Mouse (Mus musculus): Measurements from ENCODE around the gene Musk. TPM values are rescaled to one million over a fixed set of nuclear protein-coding genes. Genes with fewer than 3 reads are reported as not detected.

Musk gene
- polyA plus RNA-seq, 1 experiment from 2014 or later, result 0.62 TPM

GRCm38 (mm10) chr4:58351165-58351564 is 65.4 kb downstream of the Musk start:
- no peaks in the 10 kb centered on the region for H3K4me1 ChIP-seq (replicated peaks; ENCODE audit: insufficient read depth, low read length)
- no peak overlapping the region for H3K27ac ChIP-seq
- 24% methylated on average over 10 of the region's 10 CpGs for WGBS
- ATAC-seq (replicated peaks; ENCODE audit: low FRiP score, low read depth) (peak; percentile 87), DNase-seq (ENCODE audit: low spot score) (peak; percentile 25)
- H3K36me3 ChIP-seq (ENCODE audit: insufficient read depth, low read length), result no peaks in the 10 kb centered on the region
- H3K9ac ChIP-seq (ENCODE audit: low read depth, low read length), result no peak overlapping the region
- H3K9me3 ChIP-seq (replicated peaks; ENCODE audit: low read length), result no peaks in the 10 kb centered on the region
- peak overlapping the region; percentile 27; the same call in 1 of the 2 replicates for H3K4me2 ChIP-seq (ENCODE audit: low read length)
- no peak overlapping the region for H3K4me3 ChIP-seq (replicated peaks; ENCODE audit: low read depth, low read length)
- H3K27me3 ChIP-seq (ENCODE audit: insufficient read depth, low read length), result no peaks in the 10 kb centered on the region
- TF ChIP-seq CTCF (IDR thresholded peaks at IDR 0.05; ENCODE audit: low read depth), result no peak

- Histone ChIP-seq H3K9me3 (replicated peaks; ENCODE audit: low read length) (no peaks in the 10 kb centered on the region), H3K4me3 (replicated peaks; ENCODE audit: low read depth, low read length) (no peak overlapping the region), H3K27ac (no peak overlapping the region), H3K27me3 (ENCODE audit: insufficient read depth, low read length) (no peaks in the 10 kb centered on the region), H3K4me1 (replicated peaks; ENCODE audit: insufficient read depth, low read length) (no peaks in the 10 kb centered on the region), H3K9ac (ENCODE audit: low read depth, low read length) (no peak overlapping the region), H3K4me2 (ENCODE audit: low read length) (no peak overlapping the region), H3K36me3 (ENCODE audit: insufficient read depth, low read length) (no peaks in the 10 kb centered on the region)
- WGBS, result 60% methylated on average over 5 of the region's 5 CpGs
- DNase-seq (ENCODE audit: low spot score) (peak; percentile 16), ATAC-seq (replicated peaks; ENCODE audit: low FRiP score, low read depth) (peak; percentile 73; the same call in 1 of the 2 replicates)
- TF ChIP-seq CTCF (IDR thresholded peaks at IDR 0.05; ENCODE audit: low read depth), result no peak
These were observed 65.8 kb downstream of the Musk start for GRCm38 (mm10) chr4:58351590-58351989.

DNA sequence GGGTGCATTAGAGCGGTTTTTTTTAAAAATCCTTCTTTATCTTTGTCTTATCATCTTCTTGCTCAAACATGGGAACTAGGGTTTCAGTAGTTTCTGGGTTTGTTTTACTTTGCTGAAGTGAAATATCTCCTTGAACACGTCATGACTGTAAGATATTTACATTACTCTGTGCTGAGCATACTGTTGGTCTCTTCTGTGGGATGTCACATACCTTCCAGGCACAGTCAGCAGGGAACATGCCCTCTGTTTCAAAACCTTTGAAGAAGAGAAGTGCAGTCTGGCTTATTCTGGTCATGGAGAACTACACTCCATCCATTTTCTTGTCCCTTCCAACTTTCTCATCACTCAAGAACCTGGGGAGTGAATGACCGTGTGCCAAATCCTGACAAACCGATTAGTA is 73.2 kb downstream of the Musk start:
- Histone ChIP-seq H3K36me3 (ENCODE audit: insufficient read depth, low read length) (no peaks in the 10 kb centered on the region), H3K27ac (no peak overlapping the region)
- WGBS, result 86% methylated on average over 4 of the region's 4 CpGs

DNA sequence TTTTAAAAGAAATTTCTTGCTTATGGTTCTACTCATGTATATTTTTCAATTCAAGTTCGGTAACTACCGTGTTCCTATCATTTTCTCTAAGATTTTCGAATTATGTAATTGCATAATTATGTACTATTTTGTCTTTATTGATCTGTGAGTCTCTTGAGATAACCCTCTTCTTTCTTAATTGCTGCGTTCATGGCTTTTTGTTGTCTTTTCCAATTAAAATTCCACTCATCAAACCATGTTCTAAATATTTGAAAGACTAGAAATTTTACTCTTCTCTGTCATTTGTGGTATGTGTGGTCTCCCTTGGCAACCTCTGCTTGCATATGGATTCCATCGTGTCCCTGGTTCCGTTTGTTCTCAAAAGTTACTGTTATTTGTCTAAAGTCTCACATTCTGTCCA is 79.6 kb downstream of the Musk start:
- H3K36me3 ChIP-seq (ENCODE audit: insufficient read depth, low read length), result no peaks in the 10 kb centered on the region
- ATAC-seq (replicated peaks; ENCODE audit: low FRiP score, low read depth) (no peak), DNase-seq (ENCODE audit: low spot score) (no peak)
- no peaks in the 10 kb centered on the region for H3K4me1 ChIP-seq (replicated peaks; ENCODE audit: insufficient read depth, low read length)
- H3K27ac ChIP-seq, result no peak overlapping the region
- TF ChIP-seq CTCF (IDR thresholded peaks at IDR 0.05; ENCODE audit: low read depth), result no peak
- no peak overlapping the region for H3K4me2 ChIP-seq (ENCODE audit: low read length)
- no peaks in the 10 kb centered on the region for H3K27me3 ChIP-seq (ENCODE audit: insufficient read depth, low read length)
- no peak overlapping the region for H3K9ac ChIP-seq (ENCODE audit: low read depth, low read length)
- H3K4me3 ChIP-seq (replicated peaks; ENCODE audit: low read depth, low read length), result no peak overlapping the region
- WGBS, result 82% methylated on average over 6 of the region's 6 CpGs
- no peaks in the 10 kb centered on the region for H3K9me3 ChIP-seq (replicated peaks; ENCODE audit: low read length)

More for the DNA sequence above, 73.2 kb downstream of the Musk start:
- TF ChIP-seq CTCF (IDR thresholded peaks at IDR 0.05; ENCODE audit: low read depth), result no peak
- Histone ChIP-seq H3K4me3 (replicated peaks; ENCODE audit: low read depth, low read length) (no peak overlapping the region), H3K27me3 (ENCODE audit: insufficient read depth, low read length) (no peaks in the 10 kb centered on the region), H3K9ac (ENCODE audit: low read depth, low read length) (no peak overlapping the region), H3K9me3 (replicated peaks; ENCODE audit: low read length) (no peaks in the 10 kb centered on the region), H3K4me2 (ENCODE audit: low read length) (no peak overlapping the region), H3K4me1 (replicated peaks; ENCODE audit: insufficient read depth, low read length) (no peaks in the 10 kb centered on the region)
- DNase-seq (ENCODE audit: low spot score) (no peak), ATAC-seq (replicated peaks; ENCODE audit: low FRiP score, low read depth) (no peak)

DNA sequence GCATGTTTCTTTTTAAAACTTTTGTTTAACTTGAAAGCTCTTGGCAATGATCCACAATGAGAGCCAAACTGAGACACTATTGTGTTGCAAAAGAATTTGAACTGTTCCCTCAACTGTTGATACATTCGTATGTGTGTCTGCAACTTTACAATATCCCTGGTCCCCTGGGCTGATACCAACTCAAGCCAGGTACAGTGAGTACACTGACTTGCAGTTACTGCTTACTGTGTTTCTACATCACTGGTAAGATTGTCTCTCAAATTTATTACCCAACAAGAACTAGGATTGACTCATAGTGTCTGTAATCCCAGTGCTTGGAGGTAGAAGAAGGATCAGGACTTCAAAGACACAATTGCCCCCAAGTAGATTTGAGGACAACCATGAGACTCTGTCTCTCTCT is 85.3 kb downstream of the Musk start:
- Histone ChIP-seq H3K27me3 (ENCODE audit: insufficient read depth, low read length) (no peaks in the 10 kb centered on the region), H3K4me1 (replicated peaks; ENCODE audit: insufficient read depth, low read length) (no peaks in the 10 kb centered on the region), H3K9me3 (replicated peaks; ENCODE audit: low read length) (no peaks in the 10 kb centered on the region), H3K36me3 (ENCODE audit: insufficient read depth, low read length) (no peaks in the 10 kb centered on the region), H3K4me3 (replicated peaks; ENCODE audit: low read depth, low read length) (no peak overlapping the region), H3K27ac (no peak overlapping the region), H3K9ac (ENCODE audit: low read depth, low read length) (no peak overlapping the region), H3K4me2 (ENCODE audit: low read length) (no peak overlapping the region)
- no peak for TF ChIP-seq CTCF (IDR thresholded peaks at IDR 0.05; ENCODE audit: low read depth)
- 69% methylated on average over 1 of the region's 1 CpGs for WGBS
- DNase-seq (ENCODE audit: low spot score) (no peak), ATAC-seq (replicated peaks; ENCODE audit: low FRiP score, low read depth) (no peak)

DNA sequence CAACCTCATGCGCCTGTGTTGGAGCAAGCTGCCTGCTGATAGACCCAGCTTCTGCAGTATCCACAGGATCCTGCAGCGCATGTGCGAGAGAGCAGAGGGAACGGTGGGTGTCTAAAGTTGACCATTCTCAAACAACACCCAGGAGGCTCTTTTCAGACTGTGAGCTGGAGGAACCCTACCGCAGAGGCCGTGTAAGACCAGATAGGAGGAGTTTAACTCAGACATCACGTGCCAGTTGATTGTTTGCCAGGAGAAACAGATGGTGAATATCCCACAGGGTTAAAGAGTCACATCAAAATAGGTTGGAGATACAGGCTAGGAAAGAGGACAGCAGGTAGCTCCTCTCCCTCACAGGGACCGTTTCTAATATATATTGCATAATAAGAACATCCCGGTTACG is 87.8 kb downstream of the Musk start:
- no peaks in the 10 kb centered on the region for H3K27me3 ChIP-seq (ENCODE audit: insufficient read depth, low read length)
- 85% methylated on average over 10 of the region's 10 CpGs for WGBS
- no peak overlapping the region for H3K4me2 ChIP-seq (ENCODE audit: low read length)
- no peaks in the 10 kb centered on the region for H3K9me3 ChIP-seq (replicated peaks; ENCODE audit: low read length)
- H3K9ac ChIP-seq (ENCODE audit: low read depth, low read length), result no peak overlapping the region
- no peak overlapping the region for H3K4me3 ChIP-seq (replicated peaks; ENCODE audit: low read depth, low read length)
- H3K27ac ChIP-seq, result no peak overlapping the region
- DNase-seq (ENCODE audit: low spot score) (no peak), ATAC-seq (replicated peaks; ENCODE audit: low FRiP score, low read depth) (no peak)
- no peaks in the 10 kb centered on the region for H3K4me1 ChIP-seq (replicated peaks; ENCODE audit: insufficient read depth, low read length)
- H3K36me3 ChIP-seq (ENCODE audit: insufficient read depth, low read length), result no peaks in the 10 kb centered on the region
- no peak for TF ChIP-seq CTCF (IDR thresholded peaks at IDR 0.05; ENCODE audit: low read depth)

Data from kidney, postnatal 0 days (tissue).